Mouse (Mus musculus) bone marrow macrophage, adult 2 months (primary cell): ENCODE results near the gene Impdh1.

Source experiments
- CTCF ChIP-seq: IDR thresholded peaks from 2 replicates; pipeline ENCODE4 v1.5.1; 2012; ENCODE audit warnings: low read depth, mild to moderate bottlenecking, low read length, moderate library complexity
- POLR2A ChIP-seq: IDR thresholded peaks from 2 replicates; pipeline ENCODE4 v1.6.1; 2012; ENCODE audit warnings: mild to moderate bottlenecking, low read depth, low read length, borderline replicate concordance

DNA sequence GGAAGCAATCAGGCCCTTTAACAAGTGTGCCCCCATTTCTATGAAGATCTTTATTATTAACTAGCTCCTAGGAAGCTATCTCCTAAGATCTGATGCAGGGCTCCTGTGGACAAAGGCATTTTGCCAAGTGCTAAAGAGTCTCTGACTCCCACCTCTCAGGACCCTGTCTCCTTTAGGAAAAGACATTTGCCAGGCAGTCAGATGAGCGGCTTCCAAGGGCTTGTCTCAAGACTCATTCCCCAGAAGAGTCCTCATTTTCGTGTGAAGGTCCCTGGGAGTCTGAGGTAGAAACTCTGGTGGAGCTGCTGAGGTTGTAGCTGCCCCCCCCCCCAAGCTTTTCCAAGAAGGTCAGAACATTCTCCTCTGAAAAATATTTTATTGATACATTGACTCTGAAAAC lies 47.3 kb downstream of the Impdh1 start:
- TF ChIP-seq POLR2A (no peak), CTCF (no peak)
